Mouse (Mus musculus) bone marrow macrophage, adult 2 months (primary cell): Measurements from ENCODE around the gene Rap1b.

Experiments
- CTCF ChIP-seq: IDR thresholded peaks from 2 replicates; pipeline ENCODE4 v1.5.1; 2012; ENCODE audit warnings: low read depth, mild to moderate bottlenecking, low read length, moderate library complexity
- POLR2A ChIP-seq: IDR thresholded peaks from 2 replicates; pipeline ENCODE4 v1.6.1; 2012; ENCODE audit warnings: mild to moderate bottlenecking, low read depth, low read length, borderline replicate concordance

DNA sequence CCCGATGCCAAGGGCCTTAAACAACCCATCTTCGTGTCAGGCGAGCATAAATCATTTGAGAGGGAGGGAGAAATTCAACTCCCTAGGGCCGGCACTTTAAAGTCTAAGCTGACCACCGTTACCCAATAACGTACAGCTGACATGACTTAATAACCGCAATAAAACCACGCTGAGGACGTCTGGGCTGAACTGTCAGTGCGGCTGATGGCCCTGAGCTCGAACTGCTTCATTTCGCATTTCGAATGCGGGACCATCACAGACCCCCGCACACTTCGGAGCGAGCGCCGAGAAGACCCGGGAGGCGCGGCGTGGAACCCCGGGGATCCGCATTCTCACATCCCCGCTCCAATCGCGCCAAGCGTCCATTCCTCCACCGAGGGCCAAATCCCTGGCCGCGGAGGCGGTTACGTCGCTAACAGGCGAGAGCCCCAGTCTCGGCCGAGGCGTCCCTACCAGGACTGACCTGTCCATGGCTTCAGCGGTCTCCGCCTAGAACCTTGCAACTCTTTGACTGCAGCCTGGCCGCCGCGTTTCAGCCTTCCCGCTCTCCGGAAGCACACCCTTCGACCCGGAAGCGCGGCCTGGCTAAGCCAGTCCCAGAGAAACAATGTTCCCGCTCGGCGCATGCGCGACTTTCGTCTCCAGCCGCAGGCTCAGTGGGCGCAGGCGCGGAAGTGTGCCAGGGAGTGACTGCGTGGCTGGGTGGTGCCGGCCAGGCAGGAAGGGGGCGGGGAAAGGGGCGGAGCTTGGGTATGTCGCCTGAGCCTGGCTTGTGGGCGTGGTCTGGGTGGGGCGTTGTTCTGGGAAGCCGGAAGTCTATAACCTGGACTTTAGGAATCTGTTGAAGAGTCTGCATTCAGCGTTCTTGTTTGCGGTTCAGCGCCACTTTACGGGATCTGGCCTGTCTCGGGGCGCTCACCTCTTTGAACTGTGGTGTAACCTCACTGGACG is 53.4 kb downstream of the Rap1b start, which contains the start of gene Nup107:
- no peak for TF ChIP-seq POLR2A
- no peak for TF ChIP-seq CTCF
